Mouse (Mus musculus): ENCODE results near the gene Prkn.
A peak's percentile ranks its signal among the peaks of the same experiment; 100 is the strongest.

Gene Prkn

DNA sequence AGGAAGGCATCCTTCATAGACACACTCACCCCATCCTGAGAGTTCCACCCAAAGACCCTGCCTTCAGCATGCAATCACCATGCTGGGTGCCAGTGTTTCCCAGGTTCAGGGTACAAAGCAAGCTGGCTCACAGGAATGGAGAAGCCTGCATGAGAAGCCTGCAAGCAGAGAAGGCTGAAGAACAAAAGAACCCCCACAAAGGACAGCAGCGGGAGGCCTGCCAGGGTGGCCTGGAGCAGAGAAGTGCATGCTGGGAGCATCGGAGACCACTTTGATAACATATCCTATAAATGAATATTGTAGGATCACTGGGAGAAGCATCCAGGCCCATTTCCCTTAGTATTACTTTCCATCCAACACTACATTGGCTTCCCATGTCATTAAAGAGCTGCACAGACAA, 692.6 kb downstream of the Prkn start:
- DNase-seq (ENCODE audit: low read depth), result no peak

DNA sequence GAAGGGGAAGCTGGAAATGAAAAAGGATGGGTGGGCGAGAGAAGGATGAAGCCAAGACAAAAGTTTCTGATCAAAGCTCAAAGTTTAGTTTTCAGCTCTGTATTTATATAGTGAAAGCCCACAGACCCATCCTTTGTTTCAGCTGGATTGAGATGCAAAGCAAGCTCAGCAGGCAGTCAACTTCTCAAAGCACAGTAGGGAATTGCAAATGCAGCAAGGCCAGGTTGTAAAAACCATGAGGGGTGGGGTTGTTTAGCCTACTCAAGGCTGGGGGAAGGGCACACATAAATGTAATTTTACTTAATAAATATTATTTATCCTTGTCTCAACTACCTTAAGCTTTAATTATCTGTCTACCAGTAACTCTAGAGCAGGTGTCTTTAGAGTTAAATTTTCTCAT, 693.7 kb downstream of the Prkn start:
- no peak for DNase-seq (ENCODE audit: low read depth)

DNA sequence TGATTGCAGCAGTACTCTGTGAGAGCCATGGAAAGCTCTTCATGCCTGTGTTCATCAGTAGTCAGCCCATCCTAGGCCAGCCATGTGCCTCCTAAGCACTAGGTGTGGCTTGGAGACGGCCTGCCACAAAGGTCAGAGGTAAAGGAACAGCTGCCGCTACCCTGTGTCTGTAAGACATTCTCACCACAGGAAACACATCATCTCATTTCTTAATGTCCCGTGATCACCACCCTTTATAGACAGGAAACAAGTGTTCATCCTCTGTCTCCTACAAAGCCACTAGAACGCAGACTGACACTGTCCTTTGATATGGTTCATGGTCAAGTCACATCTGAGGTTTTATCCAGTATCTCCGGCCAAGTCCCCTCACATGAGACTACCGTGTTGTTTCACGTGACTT, 698.6 kb downstream of the Prkn start:
- DNase-seq (ENCODE audit: low read depth), result no peak

GRCm38 (mm10) chr17:11541928-11542623, 701.9 kb downstream of the Prkn start:
- DNase-seq (ENCODE audit: low read depth), result no peak

- DNase-seq (ENCODE audit: low read depth), result no peak
Observed at GRCm38 (mm10) chr17:11550562-11550961, 710.4 kb downstream of the Prkn start.

DNA sequence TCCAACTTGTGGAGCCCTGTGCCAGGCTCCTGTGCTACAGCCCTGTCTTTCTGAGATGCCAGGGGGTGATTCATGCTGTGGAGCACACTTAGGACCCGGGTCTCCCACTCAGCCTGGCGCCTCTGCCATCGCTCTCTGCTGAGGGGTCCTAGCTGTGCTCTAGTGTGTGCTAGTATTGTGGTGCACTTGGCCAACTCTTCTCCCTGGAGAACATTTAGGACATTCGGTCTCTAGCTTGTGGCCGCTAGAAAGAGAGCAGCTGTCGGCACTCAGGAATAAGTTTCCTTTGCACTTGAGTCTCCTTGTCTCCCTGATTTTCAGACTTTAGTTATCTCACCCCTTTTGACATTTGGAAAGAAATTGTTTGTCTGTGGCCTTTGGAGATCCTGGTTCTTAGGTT, 725.5 kb downstream of the Prkn start:
- DNase-seq (ENCODE audit: low read depth), result no peak

DNA sequence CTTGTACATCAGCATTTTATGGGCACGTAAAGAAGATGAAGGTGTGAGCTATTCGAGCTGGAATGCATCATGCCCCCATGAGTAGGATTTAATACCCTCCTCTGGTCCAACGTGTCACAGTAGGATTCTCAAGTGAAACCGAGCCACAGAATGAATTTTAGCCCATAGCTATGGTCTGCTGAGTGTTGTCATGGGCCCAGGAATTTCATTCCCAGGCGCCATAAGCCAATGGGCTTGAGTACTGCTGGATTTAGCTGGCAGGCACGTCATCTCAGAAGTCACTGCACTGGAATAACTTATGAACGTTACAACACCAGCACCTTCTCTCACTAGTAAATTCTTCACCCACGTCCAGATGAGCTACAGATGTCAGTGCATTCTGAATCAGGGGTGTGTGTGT, 730.2 kb downstream of the Prkn start:
- no peak for DNase-seq (ENCODE audit: low read depth)

DNA sequence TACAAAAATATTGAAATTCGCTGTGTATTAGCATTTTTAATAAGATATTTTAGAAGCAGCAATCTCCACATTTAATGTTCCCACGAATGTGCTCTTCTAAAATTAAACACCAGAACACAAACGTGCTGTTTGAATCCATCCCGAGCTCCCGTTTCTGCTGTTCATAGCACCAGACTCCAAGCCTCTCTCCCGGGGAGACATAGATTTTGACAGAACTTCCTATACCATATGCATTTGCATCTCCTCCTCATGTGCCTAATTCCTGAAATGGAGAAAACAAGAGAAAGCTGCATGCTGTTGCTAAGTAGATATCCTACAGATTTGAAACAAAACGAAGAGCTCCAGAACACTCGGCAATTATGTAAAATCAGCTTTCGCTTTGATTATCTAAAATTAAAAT, 733.5 kb downstream of the Prkn start:
- DNase-seq (ENCODE audit: low read depth), result no peak

DNA sequence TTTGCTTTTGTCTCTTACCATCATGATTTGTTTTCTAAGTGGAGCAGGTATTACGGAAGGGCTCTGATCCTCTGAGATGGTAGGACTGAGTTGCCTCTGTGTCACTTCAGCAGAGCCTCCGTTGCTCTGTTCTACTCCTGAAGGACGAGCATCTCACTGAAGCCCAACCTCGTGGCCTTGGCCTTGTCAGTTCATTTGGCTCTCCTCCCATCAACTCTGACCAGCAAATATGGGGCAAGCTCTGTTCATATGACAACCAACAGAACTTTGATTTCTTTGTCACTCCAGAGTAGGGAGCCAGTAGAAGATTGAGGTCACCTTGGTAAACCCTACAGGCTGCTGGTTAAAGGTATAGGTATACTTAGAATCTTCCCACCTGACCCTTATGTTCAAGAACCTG, 745.3 kb downstream of the Prkn start:
- no peak for DNase-seq (ENCODE audit: low read depth)

DNA sequence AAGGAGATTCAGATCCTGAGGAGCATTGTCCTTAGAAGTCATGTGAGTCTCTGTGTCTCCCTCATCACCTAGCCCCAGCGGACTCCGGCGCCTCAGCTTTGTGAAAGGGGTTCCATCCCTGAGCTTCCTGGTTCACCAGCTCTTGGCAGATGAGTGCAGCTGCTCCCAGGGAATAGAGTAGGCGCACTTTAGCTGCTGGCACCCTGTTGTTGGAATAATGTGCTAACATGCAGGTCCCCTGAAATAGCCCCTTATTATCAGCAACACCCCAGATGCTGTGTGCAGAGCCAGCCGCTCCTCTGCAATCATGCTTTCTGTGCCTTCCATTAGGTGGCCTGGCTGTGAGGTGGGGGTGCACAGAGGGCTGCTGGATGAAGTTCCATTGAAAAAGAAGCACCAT, 767.7 kb downstream of the Prkn start:
- DNase-seq (ENCODE audit: low read depth), result no peak

DNA sequence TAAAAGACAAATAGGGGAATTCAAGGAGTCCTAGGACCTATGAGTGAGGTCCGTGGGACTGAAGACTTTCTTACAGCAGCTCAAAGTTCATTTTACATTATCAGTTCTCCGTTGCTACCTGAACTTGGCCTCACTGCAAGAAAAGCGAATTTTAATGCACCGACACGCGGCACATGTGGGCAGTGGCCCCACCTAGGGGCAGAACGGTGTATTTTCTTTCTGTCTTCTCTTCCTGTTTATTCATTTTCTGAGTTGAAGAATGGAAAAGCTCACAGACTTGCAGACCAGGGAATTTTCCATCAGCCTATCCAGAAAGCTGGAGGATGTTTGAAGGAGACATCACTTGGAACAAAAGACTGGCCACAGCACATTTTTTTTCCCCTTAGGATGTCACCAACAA, 771.3 kb downstream of the Prkn start:
- peak; percentile 49 for DNase-seq (ENCODE audit: low read depth)

GRCm38 (mm10) chr17:11612801-11613531, 772.8 kb downstream of the Prkn start:
- no peak for DNase-seq (ENCODE audit: low read depth)

- DNase-seq (ENCODE audit: low read depth), result no peak
Observed at GRCm38 (mm10) chr17:11617552-11617951, 777.4 kb downstream of the Prkn start.

DNA sequence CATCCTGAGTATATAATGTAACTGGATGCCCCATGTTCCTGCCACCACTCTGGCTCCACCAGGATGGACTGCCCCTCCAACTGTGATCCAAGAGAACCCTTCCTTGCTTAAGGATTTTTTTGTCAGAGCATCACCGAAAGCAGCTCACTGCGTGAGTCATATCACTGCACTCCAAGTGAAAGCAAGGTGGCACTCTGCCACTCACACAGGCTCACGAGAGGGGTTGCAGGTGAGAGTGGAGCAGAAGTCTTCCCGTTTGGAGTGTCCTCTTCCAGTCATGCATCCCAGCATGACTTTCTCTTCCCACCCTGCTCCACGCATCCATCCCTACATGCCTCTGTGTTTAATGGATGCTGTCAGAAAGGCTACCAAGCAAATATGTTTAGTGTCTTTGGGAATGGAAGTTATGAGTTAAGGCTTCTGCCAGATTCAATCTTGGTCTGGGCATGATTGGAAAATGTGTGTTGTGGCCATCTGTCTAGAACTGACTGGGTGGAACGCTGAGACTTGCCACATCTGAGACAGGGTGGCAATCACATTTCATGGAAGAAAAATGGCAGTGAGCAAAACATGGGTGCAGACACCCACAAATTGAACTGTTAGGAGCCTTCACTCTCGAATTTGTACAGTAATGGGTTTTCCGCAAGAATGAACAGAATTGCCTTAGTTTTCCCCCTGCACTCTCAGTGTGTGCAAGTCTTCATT, 778.9 kb downstream of the Prkn start:
- DNase-seq (ENCODE audit: low read depth), result no peak

DNA sequence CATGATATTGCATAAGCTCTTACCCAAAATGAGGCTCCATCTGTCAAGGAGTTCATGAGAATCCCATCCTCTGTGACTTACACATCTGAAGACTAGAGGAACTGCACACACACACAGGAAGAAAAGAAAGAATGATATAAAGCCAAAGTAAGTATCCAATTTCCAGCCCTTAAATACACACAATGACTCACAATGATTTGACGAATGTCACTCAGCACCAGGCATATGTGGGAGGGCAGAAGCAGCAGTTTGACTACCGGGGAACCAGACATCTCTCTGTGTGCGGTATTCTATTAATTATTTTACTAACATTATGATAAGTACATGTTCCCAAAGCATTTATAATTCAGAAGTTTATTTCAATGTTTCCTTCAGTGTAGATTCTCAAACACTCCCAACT, 780.6 kb downstream of the Prkn start:
- no peak for DNase-seq (ENCODE audit: low read depth)

DNA sequence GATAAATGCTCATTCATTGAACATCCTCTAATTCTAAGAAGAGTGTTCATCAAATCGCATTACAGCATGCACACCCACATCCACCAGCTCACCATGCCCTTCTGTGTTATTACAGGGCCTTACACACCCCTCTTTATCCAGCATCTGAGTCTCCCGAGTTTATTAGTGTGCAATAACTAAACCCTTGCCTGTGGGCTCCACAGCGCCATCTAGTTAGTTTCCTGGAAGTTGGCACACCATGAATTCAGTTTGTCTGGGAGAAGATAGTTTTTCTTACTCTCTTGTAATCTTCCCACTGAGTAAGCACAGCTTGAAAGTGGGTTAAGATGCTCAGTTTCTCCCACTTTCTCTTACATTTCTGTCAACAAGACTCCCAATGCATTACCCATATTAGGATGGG, 781.3 kb downstream of the Prkn start:
- no peak for DNase-seq (ENCODE audit: low read depth)

GRCm38 (mm10) chr17:11626306-11626705, 786.1 kb downstream of the Prkn start:
- DNase-seq (ENCODE audit: low read depth), result no peak

DNA sequence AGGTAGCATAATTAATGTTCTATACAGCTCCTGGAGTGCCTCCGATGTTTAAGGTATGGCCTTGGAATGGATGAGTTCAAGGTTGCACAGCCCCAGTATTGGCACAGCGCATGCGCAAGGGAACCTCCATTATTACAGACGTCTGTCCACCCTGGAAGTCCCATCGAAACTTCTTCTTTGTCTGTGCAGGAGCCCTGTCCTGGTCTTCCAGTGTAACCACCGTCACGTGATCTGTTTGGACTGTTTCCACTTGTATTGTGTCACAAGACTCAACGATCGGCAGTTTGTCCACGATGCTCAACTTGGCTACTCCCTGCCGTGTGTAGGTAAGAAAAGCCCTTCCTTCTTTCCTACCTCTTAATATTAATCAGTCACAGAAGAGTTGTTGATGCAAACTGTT, 794.9 kb downstream of the Prkn start:
- no peak for DNase-seq (ENCODE audit: low read depth)

DNA sequence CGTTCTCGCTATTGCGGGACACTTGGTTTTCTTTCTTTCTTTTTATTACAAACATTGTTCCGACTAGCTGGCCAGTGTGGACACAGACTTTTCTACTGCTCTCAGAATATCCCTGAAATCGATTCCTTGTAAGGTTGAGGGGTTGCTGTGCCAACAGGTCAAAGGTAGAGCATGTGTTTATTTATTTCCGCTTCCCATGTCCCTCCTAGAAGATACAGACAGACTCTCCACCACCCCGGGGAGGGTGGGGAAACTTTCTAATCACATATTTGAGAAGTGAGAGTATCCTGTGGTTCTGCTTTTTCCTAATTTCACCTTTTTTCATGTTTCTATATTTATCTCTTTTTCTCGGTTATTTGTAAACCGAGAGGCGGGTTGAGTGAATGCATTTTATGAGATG, 797.5 kb downstream of the Prkn start:
- DNase-seq (ENCODE audit: low read depth), result no peak

DNA sequence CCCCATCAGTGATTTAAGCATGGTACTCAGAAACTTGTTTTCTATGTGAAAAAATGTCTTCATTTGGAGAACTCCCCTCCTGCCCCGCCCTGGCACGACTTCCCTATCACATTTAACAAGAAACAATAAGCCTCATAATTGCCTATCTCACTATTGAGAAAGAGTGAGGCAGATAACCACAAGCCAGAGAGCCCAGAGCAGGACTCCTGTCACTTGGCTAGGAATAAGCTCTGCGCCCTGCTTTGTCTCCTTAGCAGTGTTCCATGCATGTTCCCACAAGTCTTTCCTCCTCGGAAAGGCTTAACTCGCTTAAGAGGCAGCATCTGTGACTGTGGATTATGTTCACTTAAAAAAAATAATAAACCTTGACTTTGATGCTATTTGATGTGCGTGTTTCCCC, 798.3 kb downstream of the Prkn start:
- DNase-seq (ENCODE audit: low read depth), result no peak

GRCm38 (mm10) chr17:11639786-11640185, 799.6 kb downstream of the Prkn start:
- no peak for DNase-seq (ENCODE audit: low read depth)

GRCm38 (mm10) chr17:11642328-11642727, 802.1 kb downstream of the Prkn start:
- DNase-seq (ENCODE audit: low read depth), result no peak

DNA sequence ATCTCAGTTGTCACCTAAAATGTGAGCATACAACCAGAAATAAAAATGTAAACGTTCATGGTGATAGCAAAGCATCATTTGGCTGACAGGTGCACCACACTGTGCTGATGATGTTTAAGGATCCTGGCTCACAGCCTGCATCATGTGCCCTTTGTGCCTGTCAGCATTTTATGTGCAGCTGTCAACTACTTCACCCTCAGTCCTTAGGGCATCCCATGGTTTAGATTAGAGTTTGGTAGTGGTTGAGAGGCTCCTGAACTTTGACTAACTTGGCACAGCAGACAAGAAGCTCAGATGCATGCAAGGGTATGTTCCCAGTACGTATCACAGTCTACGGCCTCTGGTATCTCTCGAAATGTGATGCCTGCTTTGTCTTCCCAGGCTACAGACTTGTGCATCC, 803.8 kb downstream of the Prkn start:
- no peak for DNase-seq (ENCODE audit: low read depth)

Data from NIH3T3 (cell line).